Mouse (Mus musculus) liver, embryonic 13.5 days (tissue): Measurements from ENCODE around the gene Ndrg2. TPM values are rescaled to one million over a fixed set of nuclear protein-coding genes. Genes with fewer than 3 reads are reported as not detected.

Experiments used
- ATAC-seq: fragments of 200-750 bp; cut with Nextera tagmentation; 2 replicates; pipeline ENCODE4 v1.8.0; 2017; ENCODE audit warnings: low read depth, mild to moderate bottlenecking, moderate number of reproducible peaks, moderate library complexity
- DNase-seq: peaks from one replicate; pipeline ENCODE4 v3.0.0; 2022
- H3K27ac ChIP-seq: fragments of 300-500 bp; sonication (generic); 2 replicates; pipeline ENCODE4 v1.5.1; 2015; ENCODE audit warnings: moderate library complexity, mild to moderate bottlenecking, inconsistent platforms
- H3K27me3 ChIP-seq: fragments of 300-500 bp; sonication (generic); 2 replicates; pipeline ENCODE4 v1.6.1; 2015; ENCODE audit warnings: mild to moderate bottlenecking, inconsistent platforms
- H3K36me3 ChIP-seq: fragments of 300-500 bp; sonication (generic); 2 replicates; pipeline ENCODE4 v1.6.1; 2015; ENCODE audit warnings: mild to moderate bottlenecking, inconsistent platforms
- H3K4me1 ChIP-seq: fragments of 300-500 bp; sonication (generic); replicated peaks from 2 replicates; pipeline ENCODE4 v1.6.1; 2015; ENCODE audit warnings: inconsistent platforms
- H3K4me2 ChIP-seq: fragments of 300-500 bp; sonication (generic); 2 replicates; pipeline ENCODE4 v1.6.1; 2015; ENCODE audit warnings: inconsistent platforms, mild to moderate bottlenecking, moderate library complexity
- H3K4me3 ChIP-seq: fragments of 300-500 bp; sonication (generic); replicated peaks from 2 replicates; pipeline ENCODE4 v1.5.1; 2015; ENCODE audit warnings: mild to moderate bottlenecking, inconsistent platforms
- H3K9ac ChIP-seq: fragments of 300-500 bp; sonication (generic); 2 replicates; pipeline ENCODE4 v1.6.1; 2015; ENCODE audit warnings: mild to moderate bottlenecking, inconsistent platforms
- H3K9me3 ChIP-seq: fragments of 300-500 bp; sonication (generic); replicated peaks from 2 replicates; pipeline ENCODE4 v1.6.1; 2016; ENCODE audit warnings: inconsistent platforms
- WGBS: fragments of 180-500 bp; shearing (Covaris S2); methylation state at CpG from one replicate; pipeline ENCODE4 v1.1.7; 2015; ENCODE audit not compliant: insufficient replicate concordance; 5-methylcytosine and 5-hydroxymethylcytosine counted together
- polyA plus RNA-seq: library from polyadenylated mRNA; unstranded; fragments of >200 nt; fragmentation: Nextera tagmentation; extraction: Ambion mirVana; gene quantifications from 2 replicates; pipeline ENCODE4 v1.2.1, GENCODE M21; 2015

Gene Ndrg2
- 16.1 and 17.1 TPM in 2 replicates for polyA plus RNA-seq

DNA sequence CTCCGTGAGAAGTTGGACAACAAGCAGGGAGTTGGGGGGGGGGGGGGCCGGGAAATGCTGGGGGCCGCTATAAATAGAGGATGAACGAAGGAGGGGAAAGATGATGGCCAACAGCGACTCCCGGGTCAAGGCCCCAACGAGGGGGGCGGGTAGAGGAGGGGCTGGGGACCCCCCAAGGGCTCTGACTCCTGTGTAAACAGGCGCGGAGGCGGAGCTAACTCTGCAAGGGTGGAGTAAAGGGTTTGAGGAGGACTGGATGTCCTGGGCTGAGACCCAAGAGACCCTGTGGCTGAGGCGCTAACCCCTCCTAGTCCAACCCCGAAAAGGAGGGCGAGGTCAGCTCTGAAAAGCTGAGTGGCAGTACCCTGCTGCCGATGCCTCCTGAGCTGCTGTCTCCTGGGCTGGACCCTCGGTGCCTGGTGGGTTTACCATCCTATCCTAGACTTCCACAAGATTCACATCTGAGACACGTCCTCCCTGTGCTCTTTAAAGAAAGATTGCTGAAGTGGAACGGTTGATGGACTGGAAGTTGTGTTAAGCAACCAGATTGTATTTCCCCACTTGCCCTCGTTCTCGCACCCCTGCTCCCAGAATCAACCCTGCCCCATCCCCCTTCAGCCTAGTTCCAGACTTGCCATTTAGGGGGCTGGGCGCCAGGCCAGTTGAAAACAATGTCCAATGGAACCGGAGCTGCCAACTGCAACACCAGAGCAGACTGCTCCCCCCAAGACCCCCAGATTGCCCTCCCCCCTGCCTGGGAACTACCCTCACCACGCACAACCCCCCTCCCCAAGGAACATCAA lies at the start of gene Ndrg2:
Gene Ndrg2, minus strand, starts transcription at position 199 of the 803 bp plus-strand sequence.
- peak within 1 kb of the TSS; percentile 68 for H3K9ac ChIP-seq
- DNase-seq: no peak
- peak within 1 kb of the TSS; percentile 63 for H3K4me3 ChIP-seq
- 0 out of 2 replicates have a peak, but pooled peaks have one; percentile 6 for ATAC-seq
- no peaks in the 10 kb centered on the region for H3K9me3 ChIP-seq
- no peaks in the 10 kb centered on the region for H3K36me3 ChIP-seq
- peak within 1 kb of the TSS; percentile 43 for H3K27ac ChIP-seq
- peaks cover 31% of the 10 kb centered on the region for H3K4me1 ChIP-seq
- H3K4me2 ChIP-seq: peak within 1 kb of the TSS; percentile 91
- 10% methylated on average over 20 of the region's 23 CpGs for WGBS
- peaks cover 27% of the 10 kb centered on the region for H3K27me3 ChIP-seq

DNA sequence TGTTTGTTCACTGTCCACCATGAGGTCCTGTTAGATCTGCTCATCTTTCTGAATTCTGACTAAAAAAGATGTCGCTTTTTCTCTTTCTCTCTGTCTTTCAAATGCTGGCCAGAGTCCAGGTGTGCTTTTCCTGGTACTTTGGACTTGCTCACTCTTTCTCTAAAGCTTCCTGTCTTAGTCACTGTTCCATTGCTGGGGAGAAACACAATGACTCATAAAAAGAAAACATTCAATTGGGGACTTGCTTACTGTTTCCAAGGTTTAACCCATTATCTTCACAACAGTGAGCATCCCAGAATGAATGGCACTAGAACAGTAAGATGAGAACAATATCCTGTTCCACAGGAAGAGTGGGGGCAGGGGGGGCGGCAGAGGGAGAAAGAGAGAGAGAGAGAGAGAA lies 46.4 kb upstream of the Ndrg2 start:
- Histone ChIP-seq H3K27ac (no peak overlapping the region), H3K9me3 (no peaks in the 10 kb centered on the region), H3K4me1 (no peaks in the 10 kb centered on the region), H3K27me3 (no peaks in the 10 kb centered on the region), H3K9ac (no peak overlapping the region), H3K4me3 (no peak overlapping the region), H3K4me2 (no peak overlapping the region), H3K36me3 (no peaks in the 10 kb centered on the region)
- WGBS: 73% methylated on average over 2 of the region's 2 CpGs
- no peak for DNase-seq
- ATAC-seq: no peak

GRCm38 (mm10) chr14:51943336-51943735 lies 29.4 kb upstream of the Ndrg2 start:
- Histone ChIP-seq H3K27me3 (no peaks in the 10 kb centered on the region), H3K4me3 (no peak overlapping the region), H3K4me2 (no peak overlapping the region), H3K9me3 (no peaks in the 10 kb centered on the region), H3K27ac (no peak overlapping the region), H3K36me3 (no peaks in the 10 kb centered on the region), H3K9ac (no peak overlapping the region), H3K4me1 (peaks cover 18% of the 10 kb centered on the region)
- DNase-seq (no peak), ATAC-seq (no peak)
- 65% methylated on average over 6 of the region's 6 CpGs for WGBS

DNA sequence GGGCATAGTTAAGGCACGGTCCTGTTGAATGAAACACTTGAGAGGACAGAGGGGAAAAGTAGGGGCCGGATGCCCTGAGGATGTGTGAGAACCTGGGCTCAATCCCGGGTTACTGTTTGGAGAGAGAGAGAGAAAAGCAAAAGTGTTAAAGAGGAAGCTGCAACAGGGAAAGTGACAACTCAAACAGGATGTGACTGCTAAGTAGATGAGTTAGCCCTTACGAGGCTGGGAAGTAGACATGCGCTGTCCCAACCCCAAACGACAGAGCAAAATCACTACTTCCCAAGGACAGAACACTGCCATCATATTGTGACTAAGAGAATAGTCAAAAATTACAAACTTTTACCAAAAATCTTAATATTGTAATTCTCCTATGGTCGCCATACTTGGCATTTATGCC lies 28.3 kb upstream of the Ndrg2 start:
- H3K27ac ChIP-seq: no peak overlapping the region
- ATAC-seq: no peak
- H3K9me3 ChIP-seq: no peaks in the 10 kb centered on the region
- H3K36me3 ChIP-seq: no peaks in the 10 kb centered on the region
- no peak overlapping the region for H3K4me2 ChIP-seq
- no peak overlapping the region for H3K4me3 ChIP-seq
- no peak overlapping the region for H3K9ac ChIP-seq
- DNase-seq: no peak
- 29% methylated on average over 7 of the region's 7 CpGs for WGBS
- no peaks in the 10 kb centered on the region for H3K27me3 ChIP-seq
- peaks cover 18% of the 10 kb centered on the region for H3K4me1 ChIP-seq

DNA sequence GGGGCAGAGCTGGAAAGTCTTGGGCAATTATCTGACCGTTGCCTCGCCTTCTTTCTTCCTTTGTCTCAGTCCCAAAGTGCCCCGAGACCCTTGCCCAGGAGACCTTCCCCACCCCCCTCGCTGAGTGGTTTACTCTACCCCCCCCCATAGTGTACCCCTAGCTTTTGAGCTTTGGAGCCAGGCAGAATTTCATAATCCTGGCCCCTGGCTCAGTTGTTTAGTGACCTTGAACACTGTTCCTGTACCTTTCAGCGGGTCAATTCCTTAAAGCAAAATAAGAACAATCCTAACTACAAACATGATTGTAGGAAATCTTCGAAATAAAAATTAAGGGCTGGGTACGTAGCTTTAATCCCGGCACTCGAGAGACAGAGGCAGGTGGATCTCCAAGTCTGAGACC lies 27.6 kb upstream of the Ndrg2 start:
- no peaks in the 10 kb centered on the region for H3K9me3 ChIP-seq
- no peak overlapping the region for H3K9ac ChIP-seq
- H3K27me3 ChIP-seq: no peaks in the 10 kb centered on the region
- H3K4me3 ChIP-seq: no peak overlapping the region
- no peak overlapping the region for H3K27ac ChIP-seq
- ATAC-seq: no peak
- no peak for DNase-seq
- H3K4me2 ChIP-seq: peak overlapping the region; percentile 17; the same call in 1 of the 2 replicates
- H3K4me1 ChIP-seq: peaks cover 18% of the 10 kb centered on the region
- H3K36me3 ChIP-seq: no peaks in the 10 kb centered on the region
- WGBS: 50% methylated on average over 9 of the region's 9 CpGs

DNA sequence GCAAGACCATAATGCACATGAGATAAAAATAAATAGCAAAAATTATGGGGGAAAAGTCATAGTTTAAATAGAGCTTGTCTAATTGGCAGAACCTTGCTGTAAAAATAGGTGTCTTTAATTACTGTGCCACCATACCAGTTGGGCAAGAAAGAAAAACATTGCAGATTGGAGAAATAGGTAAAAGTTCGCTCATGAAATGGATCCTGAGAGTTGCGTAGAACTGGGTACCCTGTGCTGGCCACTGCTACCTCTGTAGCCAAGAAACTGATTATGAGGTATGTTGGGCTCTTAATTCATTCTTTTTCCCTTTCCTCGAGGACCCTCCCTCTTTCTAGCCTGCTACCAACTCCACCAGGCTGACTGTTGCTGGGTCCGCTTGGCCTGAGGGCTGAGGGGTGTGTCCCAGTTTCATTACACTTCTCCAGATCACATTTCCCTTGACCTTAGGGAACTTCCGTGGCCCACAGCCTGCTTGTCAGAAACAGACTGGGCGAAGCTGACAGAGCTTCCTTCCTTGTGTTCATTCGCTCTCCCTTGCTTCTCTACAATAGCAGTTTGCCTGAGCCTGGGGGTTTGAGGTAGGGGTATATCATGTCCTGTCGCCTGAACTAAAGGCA lies 27.1 kb upstream of the Ndrg2 start:
- Histone ChIP-seq H3K27ac (no peak overlapping the region), H3K4me1 (peaks cover 18% of the 10 kb centered on the region), H3K36me3 (no peaks in the 10 kb centered on the region), H3K9ac (no peak overlapping the region), H3K4me3 (no peak overlapping the region), H3K9me3 (no peaks in the 10 kb centered on the region), H3K27me3 (no peaks in the 10 kb centered on the region), H3K4me2 (peak overlapping the region; percentile 17; the same call in 1 of the 2 replicates)
- 0 out of 2 replicates have a peak, but pooled peaks have one; percentile 26 for ATAC-seq
- 41% methylated on average over 8 of the region's 8 CpGs for WGBS
- no peak for DNase-seq

DNA sequence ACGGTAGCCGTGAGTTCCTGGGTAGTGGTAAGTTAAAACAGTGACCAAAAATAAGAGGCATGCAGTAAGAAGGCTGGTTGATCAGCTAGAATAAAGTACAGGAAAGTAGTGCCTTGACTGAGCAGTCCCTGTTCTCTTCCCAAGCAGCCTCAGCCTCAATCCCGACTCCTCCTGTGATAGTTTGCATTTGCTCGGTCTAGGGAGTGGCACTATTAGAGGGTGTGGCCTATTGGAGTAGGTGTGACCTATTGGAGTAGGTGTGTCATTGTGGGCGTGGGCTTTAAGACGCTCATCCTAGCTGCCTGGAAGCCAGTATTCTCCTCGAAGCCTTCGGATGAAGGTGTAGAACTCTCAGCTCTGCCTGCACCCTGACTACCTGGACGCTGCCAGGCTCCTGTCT lies 25.0 kb upstream of the Ndrg2 start:
- Histone ChIP-seq H3K4me1 (peaks cover 18% of the 10 kb centered on the region), H3K9me3 (no peaks in the 10 kb centered on the region; the same call in 1 of the 2 replicates), H3K27ac (no peak overlapping the region), H3K9ac (no peak overlapping the region), H3K36me3 (no peaks in the 10 kb centered on the region), H3K4me2 (no peak overlapping the region), H3K27me3 (no peaks in the 10 kb centered on the region), H3K4me3 (no peak overlapping the region)
- 76% methylated on average over 9 of the region's 9 CpGs for WGBS
- DNase-seq: no peak
- ATAC-seq: no peak

- DNase-seq: no peak
- no peak for ATAC-seq
- H3K9me3 ChIP-seq: no peaks in the 10 kb centered on the region; the same call in 1 of the 2 replicates
- no peak overlapping the region for H3K9ac ChIP-seq
- no peaks in the 10 kb centered on the region for H3K27me3 ChIP-seq
- 0 out of 2 replicates have a peak, but pooled peaks cover 4% of the 10 kb centered on the region for H3K4me1 ChIP-seq
- no peak overlapping the region for H3K4me2 ChIP-seq
- no peak overlapping the region for H3K27ac ChIP-seq
- H3K36me3 ChIP-seq: no peaks in the 10 kb centered on the region
- H3K4me3 ChIP-seq: no peak overlapping the region
- 50% methylated on average over 10 of the region's 10 CpGs for WGBS
Measured at GRCm38 (mm10) chr14:51932092-51933020, 18.4 kb upstream of the Ndrg2 start.

DNA sequence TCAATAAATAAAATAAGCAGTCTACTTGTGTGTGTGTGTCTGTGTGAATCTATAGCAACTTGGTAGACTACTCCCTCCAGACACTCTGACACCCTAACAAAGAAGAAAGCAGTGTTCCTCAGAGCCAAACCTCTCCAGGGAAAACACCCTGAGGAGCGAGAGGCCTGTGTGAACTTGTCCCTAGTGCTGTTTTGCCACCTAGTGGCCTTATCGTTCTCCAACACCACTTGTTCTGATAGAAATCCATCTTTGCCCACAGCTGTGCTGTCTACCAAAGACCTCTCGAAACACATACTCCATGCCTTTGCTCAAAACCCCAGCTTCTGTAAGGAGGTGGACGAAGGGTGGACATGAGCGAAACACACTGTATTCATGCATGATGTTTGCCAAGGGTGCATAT lies 16.9 kb upstream of the Ndrg2 start:
- WGBS: 29% methylated on average over 5 of the region's 5 CpGs
- DNase-seq: no peak

DNA sequence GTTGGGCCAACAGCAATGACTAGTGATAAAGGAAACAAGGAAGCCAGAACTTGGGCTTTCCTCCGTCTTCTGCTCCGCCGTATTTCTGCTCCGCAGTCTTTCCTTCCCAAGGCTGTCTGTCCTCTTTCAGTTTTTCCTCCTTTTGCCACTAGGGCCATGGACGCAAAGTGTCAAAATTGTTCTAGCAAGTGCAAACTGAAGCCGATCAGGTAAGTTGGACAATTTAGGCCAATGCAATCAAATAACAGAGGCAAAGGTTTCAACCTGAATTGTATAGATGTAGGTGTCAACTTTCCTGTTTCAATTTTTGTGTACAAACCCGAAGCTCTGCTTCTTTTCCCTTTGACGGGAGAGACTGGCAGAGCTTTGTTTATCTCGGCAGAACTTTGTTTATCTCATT lies 16.0 kb upstream of the Ndrg2 start:
- 0 out of 2 replicates have a peak, but pooled peaks cover 4% of the 10 kb centered on the region for H3K4me1 ChIP-seq
- no peak overlapping the region for H3K9ac ChIP-seq
- no peak overlapping the region for H3K4me3 ChIP-seq
- H3K36me3 ChIP-seq: no peaks in the 10 kb centered on the region
- H3K27ac ChIP-seq: no peak overlapping the region
- H3K27me3 ChIP-seq: no peaks in the 10 kb centered on the region
- no peaks in the 10 kb centered on the region; the same call in 1 of the 2 replicates for H3K9me3 ChIP-seq
- ATAC-seq (no peak), DNase-seq (no peak)
- H3K4me2 ChIP-seq: no peak overlapping the region
- WGBS: 62% methylated on average over 9 of the region's 9 CpGs

More for the DNA sequence above, 16.9 kb upstream of the Ndrg2 start:
- ATAC-seq: peak; percentile 54
- Histone ChIP-seq H3K27ac (no peak overlapping the region), H3K27me3 (no peaks in the 10 kb centered on the region), H3K36me3 (no peaks in the 10 kb centered on the region), H3K9me3 (no peaks in the 10 kb centered on the region; the same call in 1 of the 2 replicates), H3K4me3 (no peak overlapping the region), H3K4me2 (no peak overlapping the region), H3K9ac (no peak overlapping the region), H3K4me1 (0 out of 2 replicates have a peak, but pooled peaks cover 4% of the 10 kb centered on the region)
